Mouse (Mus musculus) midbrain, embryonic 16.5 days (tissue): ENCODE results near the gene Stard3. TPM values are rescaled to one million over a fixed set of nuclear protein-coding genes. Genes with fewer than 3 reads are reported as not detected.
A peak's percentile ranks its signal among the peaks of the same experiment; 100 is the strongest.

Experiments used
- ATAC-seq: fragments of 200-750 bp; cut with Nextera tagmentation; 2 replicates; pipeline ENCODE4 v1.8.0; 2017; ENCODE audit warnings: moderate TSS enrichment
- H3K27ac ChIP-seq: fragments of 300-500 bp; sonication (generic); 2 replicates; pipeline ENCODE4 v1.5.1; 2014; ENCODE audit warnings: mild to moderate bottlenecking, low read length, mixed read lengths
- H3K27me3 ChIP-seq: fragments of 300-500 bp; sonication (generic); 2 replicates; pipeline ENCODE4 v1.6.1; 2014; ENCODE audit warnings: low read depth, low read length, mixed read lengths; ENCODE audit not compliant: control insufficient read depth, insufficient read depth
- H3K36me3 ChIP-seq: fragments of 300-500 bp; sonication (generic); 2 replicates; pipeline ENCODE4 v1.6.1; 2014; ENCODE audit warnings: mild to moderate bottlenecking, low read length, moderate library complexity, mixed read lengths; ENCODE audit not compliant: control insufficient read depth, insufficient read depth
- H3K4me1 ChIP-seq: fragments of 300-500 bp; sonication (generic); 2 replicates; pipeline ENCODE4 v1.6.1; 2014; ENCODE audit warnings: mild to moderate bottlenecking, low read length, mixed read lengths; ENCODE audit not compliant: control insufficient read depth, insufficient read depth
- H3K4me2 ChIP-seq: fragments of 300-500 bp; sonication (generic); 2 replicates; pipeline ENCODE4 v1.6.1; 2014; ENCODE audit warnings: mild to moderate bottlenecking, low read length, mixed read lengths
- H3K4me3 ChIP-seq: fragments of 300-500 bp; sonication (generic); 2 replicates; pipeline ENCODE4 v1.5.1; 2014; ENCODE audit warnings: low read depth, mild to moderate bottlenecking, low read length, moderate library complexity, mixed read lengths
- H3K9ac ChIP-seq: fragments of 300-500 bp; sonication (generic); 2 replicates; pipeline ENCODE4 v1.6.1; 2014; ENCODE audit warnings: low read depth, low read length, mixed read lengths
- H3K9me3 ChIP-seq: fragments of 300-500 bp; sonication (generic); replicated peaks from 2 replicates; pipeline ENCODE4 v1.6.1; 2014; ENCODE audit warnings: mild to moderate bottlenecking, low read length, mixed read lengths; ENCODE audit not compliant: control insufficient read depth, poor library complexity, severe bottlenecking
- WGBS: fragments of 180-500 bp; shearing (Covaris S2); extraction: QIAGEN DNeasy Blood & Tissue Kit; methylation state at CpG from one replicate; pipeline ENCODE4 v1.1.7; 2014; 5-methylcytosine and 5-hydroxymethylcytosine counted together
- polyA plus RNA-seq: library from polyadenylated mRNA; unstranded; fragments of >200 nt; fragmentation: Nextera tagmentation; extraction: Ambion mirVana; gene quantifications from 2 replicates; pipeline ENCODE4 v1.2.1, GENCODE M21; 2015

Stard3 gene
- polyA plus RNA-seq, 1 experiment from 2014 or later: 32.9 TPM

DNA sequence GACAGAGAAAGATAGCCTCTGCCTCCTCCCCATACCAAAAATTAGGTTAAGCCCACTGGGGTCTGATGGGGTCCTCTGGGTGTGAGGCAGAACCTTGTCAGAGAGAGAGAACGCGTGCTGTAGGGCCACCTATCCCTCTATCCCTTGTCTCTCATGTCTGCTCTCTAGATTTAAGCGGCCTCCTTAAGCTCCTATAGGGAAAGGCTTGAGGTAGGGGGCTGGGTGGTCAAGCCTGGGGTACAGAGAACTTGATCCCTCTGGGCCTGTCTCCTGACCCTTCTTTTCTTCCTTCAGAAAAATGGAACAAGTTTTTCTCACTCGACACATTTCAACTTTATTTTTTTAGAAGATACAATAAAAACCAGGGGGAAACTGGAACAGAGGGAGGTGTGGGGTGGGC, 25.3 kb upstream of the Stard3 start:
- peaks cover 78% of the 10 kb centered on the region for H3K27me3 ChIP-seq
- WGBS: 75% methylated on average over 4 of the region's 4 CpGs
- H3K4me2 ChIP-seq: no peak overlapping the region
- H3K27ac ChIP-seq: no peak overlapping the region
- no peaks in the 10 kb centered on the region for H3K36me3 ChIP-seq
- no peak for ATAC-seq
- peaks cover 19% of the 10 kb centered on the region for H3K4me1 ChIP-seq
- no peak overlapping the region for H3K9ac ChIP-seq
- no peaks in the 10 kb centered on the region for H3K9me3 ChIP-seq
- no peak overlapping the region for H3K4me3 ChIP-seq

DNA sequence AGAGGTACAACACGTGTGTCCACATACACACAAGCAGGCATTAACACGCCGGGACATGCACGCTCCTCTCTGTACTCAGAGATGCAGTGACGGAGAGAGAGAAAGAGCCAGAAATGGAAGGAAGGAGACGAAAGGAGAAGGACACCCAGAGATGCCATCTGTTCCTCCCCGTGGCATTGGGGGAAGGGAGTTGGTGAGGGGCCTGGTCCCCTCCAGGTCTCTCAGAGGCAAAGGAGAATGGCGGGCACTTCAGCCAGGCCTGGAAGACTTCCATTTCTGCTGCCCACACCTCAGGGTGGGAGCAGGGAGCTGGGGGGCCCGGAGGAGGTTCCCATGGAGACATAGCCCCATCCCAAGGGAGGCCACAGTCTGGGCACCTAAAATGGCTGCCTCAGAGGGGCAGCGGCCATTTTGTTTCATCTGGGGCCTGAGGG, 24.9 kb upstream of the Stard3 start:
- no peaks in the 10 kb centered on the region for H3K36me3 ChIP-seq
- no peak overlapping the region for H3K27ac ChIP-seq
- H3K4me3 ChIP-seq: no peak overlapping the region
- no peak overlapping the region for H3K4me2 ChIP-seq
- H3K4me1 ChIP-seq: peaks cover 15% of the 10 kb centered on the region
- H3K9me3 ChIP-seq: no peaks in the 10 kb centered on the region
- no peak overlapping the region for H3K9ac ChIP-seq
- 66% methylated on average over 10 of the region's 10 CpGs for WGBS
- peaks cover 78% of the 10 kb centered on the region for H3K27me3 ChIP-seq
- no peak for ATAC-seq

DNA sequence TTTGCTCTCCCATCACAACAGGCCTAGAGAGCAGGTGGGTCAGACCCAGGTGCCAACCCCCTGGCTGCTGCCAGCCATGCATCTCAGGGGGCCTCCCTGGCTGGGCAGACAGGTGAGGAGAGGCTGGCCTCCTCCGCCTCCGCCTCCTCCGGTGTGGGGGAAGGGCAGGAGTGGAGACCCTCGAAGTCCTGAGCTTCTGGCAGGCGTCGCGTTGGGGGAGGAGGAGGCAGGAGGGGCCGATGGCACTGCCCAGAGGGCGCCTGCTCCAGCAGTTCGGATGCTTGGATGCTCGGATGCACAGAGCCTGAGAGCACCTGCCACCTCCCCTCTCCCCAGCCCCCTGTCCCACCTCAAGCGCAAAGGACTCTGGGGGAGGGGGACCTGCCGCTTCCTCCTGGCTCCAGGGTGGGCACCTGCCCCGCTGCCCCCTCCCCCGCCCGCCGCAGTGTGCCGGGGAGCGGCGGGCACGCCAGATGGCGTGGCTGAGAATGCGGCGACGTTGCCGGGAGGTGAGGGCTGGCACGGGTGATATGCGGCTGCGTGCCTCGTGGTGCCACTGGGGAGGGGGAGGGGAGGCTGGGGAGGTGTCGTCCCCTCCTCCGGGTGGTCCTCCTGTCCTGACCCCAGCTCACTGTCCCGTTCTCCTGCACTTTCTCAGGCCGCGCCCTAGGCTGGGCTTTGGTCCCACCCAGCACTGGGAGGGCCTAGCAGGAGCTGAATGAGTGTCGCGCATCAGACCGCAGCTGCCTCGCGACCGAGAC, 24.0 kb upstream of the Stard3 start:
- peak overlapping the region; percentile 76 for H3K4me2 ChIP-seq
- no peaks in the 10 kb centered on the region for H3K36me3 ChIP-seq

GRCm38 (mm10) chr11:98335250-98335649, 22.9 kb upstream of the Stard3 start:
- no peak overlapping the region for H3K4me2 ChIP-seq

More for the DNA sequence above, 24.0 kb upstream of the Stard3 start:
- Histone ChIP-seq H3K27me3 (peaks cover 82% of the 10 kb centered on the region), H3K9me3 (no peaks in the 10 kb centered on the region), H3K4me3 (peak overlapping the region; percentile 38), H3K4me1 (peaks cover 9% of the 10 kb centered on the region), H3K27ac (no peak overlapping the region; the same call in 1 of the 2 replicates), H3K9ac (peak overlapping the region; percentile 61)
- ATAC-seq: peak; percentile 21; the same call in 1 of the 2 replicates
- WGBS: 3% methylated on average over 28 of the region's 41 CpGs

DNA sequence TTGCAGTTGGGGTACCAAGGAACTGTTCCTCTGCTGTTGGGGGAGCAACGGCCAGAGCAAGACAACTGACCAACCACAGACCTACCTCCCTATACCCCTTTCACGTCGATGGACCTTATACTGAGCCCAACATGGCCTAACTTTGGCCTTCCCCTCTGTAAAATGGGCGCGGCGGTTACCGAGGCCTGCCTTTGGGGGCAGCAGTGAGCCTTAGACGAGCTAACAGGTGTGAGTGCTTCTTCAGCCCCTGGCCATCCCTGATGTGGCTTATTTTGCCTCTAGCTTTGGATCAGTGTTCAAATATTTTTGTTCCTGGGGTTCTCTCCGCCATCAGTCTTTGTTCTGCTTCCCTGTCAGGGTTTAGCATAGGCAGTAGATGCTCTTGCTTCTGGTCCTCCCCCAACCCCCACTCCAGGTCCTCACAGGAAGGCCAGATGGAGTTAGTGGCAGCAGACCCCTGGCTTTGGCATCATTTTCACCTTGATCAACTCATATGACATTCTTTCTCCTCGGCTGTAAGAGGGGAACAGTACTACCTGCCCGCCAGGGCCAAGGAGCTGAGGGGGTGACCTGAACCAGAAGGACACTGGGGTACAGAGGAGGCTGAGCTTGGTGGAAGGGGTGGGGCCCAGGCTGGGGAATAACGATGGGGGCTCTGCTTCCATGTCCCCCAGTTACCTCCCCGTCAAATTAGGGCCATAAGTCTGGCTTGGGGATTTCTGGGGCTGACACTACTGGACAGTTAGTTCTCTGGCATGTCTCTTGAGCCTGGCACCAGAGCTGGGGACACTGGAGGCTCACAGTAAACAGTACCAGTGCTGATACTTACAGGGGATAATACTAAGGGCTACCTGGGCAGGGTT, 21.7 kb upstream of the Stard3 start:
- H3K4me1 ChIP-seq: peaks cover 14% of the 10 kb centered on the region
- no peak overlapping the region for H3K4me3 ChIP-seq
- WGBS: 22% methylated on average over 13 of the region's 13 CpGs
- no peak for ATAC-seq
- H3K9me3 ChIP-seq: no peaks in the 10 kb centered on the region
- peaks cover 79% of the 10 kb centered on the region for H3K27me3 ChIP-seq
- no peak overlapping the region for H3K4me2 ChIP-seq
- no peak overlapping the region for H3K9ac ChIP-seq
- no peak overlapping the region for H3K27ac ChIP-seq
- H3K36me3 ChIP-seq: no peaks in the 10 kb centered on the region

More at GRCm38 (mm10) chr11:98335250-98335649, 22.9 kb upstream of the Stard3 start:
- Histone ChIP-seq H3K4me1 (peaks cover 14% of the 10 kb centered on the region), H3K4me3 (no peak overlapping the region), H3K27me3 (peaks cover 85% of the 10 kb centered on the region), H3K9ac (no peak overlapping the region), H3K27ac (no peak overlapping the region), H3K9me3 (no peaks in the 10 kb centered on the region), H3K36me3 (no peaks in the 10 kb centered on the region)
- ATAC-seq: no peak
- WGBS: 9% methylated on average over 9 of the region's 9 CpGs

DNA sequence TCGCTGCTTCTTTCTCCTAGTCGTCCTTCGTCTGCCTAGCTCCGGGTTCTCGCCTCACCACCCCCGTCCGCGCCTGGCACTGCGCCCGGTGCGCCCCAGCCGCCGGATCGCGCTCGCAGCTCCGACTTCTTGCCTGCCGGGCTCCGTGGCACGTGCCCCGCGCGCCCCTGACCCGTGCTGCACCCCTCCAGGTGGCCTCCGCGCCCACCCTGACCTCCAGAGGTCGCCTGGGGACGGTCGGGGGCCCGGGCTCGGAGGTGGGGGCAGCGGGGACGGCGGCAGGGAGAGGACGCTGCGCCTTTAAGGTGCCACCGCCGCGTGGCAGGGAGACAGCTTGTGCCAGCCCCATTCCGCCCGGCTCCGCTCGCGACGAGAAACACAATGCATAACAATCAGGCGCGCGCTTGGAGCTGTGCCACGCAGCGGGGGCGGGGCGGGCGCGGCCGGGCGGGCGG, 19.6 kb upstream of the Stard3 start:
- Histone ChIP-seq H3K27ac (peak overlapping the region; percentile 81), H3K4me2 (peak overlapping the region; percentile 98), H3K9ac (peak overlapping the region; percentile 66), H3K9me3 (no peaks in the 10 kb centered on the region), H3K27me3 (peaks cover 69% of the 10 kb centered on the region), H3K36me3 (no peaks in the 10 kb centered on the region), H3K4me3 (peak overlapping the region; percentile 62), H3K4me1 (peaks cover 14% of the 10 kb centered on the region)
- ATAC-seq: no peak
- under 1% methylated on average over 46 of the region's 57 CpGs for WGBS

DNA sequence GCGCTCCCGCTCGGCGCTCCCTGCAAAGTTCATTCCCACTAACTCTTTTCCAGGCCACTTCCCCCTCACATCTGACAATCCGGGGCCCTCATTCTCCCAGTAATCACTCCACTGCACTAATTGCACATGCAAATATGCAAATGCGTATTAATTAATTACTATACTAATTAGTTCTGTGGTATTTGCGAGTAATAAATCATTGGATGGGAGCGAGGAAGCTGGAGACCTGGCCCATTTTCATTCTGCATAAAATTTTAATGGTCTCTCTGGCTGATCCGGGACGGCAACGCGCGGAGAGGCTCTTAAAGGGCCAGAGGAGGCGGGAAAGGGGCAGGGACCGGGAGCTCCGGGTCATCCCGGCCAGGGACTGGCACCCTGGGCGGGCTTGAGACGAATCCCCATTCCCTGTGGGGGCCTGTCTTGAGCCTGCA, 19.1 kb upstream of the Stard3 start:
- 0% methylated on average over 19 of the region's 19 CpGs for WGBS
- no peak for ATAC-seq
- peak overlapping the region; percentile 66 for H3K9ac ChIP-seq
- H3K36me3 ChIP-seq: no peaks in the 10 kb centered on the region
- H3K4me2 ChIP-seq: peak overlapping the region; percentile 98
- H3K4me1 ChIP-seq: peaks cover 12% of the 10 kb centered on the region
- peak overlapping the region; percentile 81 for H3K27ac ChIP-seq
- H3K9me3 ChIP-seq: no peaks in the 10 kb centered on the region
- H3K27me3 ChIP-seq: peaks cover 64% of the 10 kb centered on the region
- peak overlapping the region; percentile 62 for H3K4me3 ChIP-seq

- H3K27me3 ChIP-seq: peaks cover 60% of the 10 kb centered on the region
- H3K27ac ChIP-seq: peak overlapping the region; percentile 81
- H3K9me3 ChIP-seq: no peaks in the 10 kb centered on the region
- no peaks in the 10 kb centered on the region for H3K36me3 ChIP-seq
- no peak for ATAC-seq
- H3K9ac ChIP-seq: peak overlapping the region; percentile 66; the same call in 1 of the 2 replicates
- peaks cover 5% of the 10 kb centered on the region for H3K4me1 ChIP-seq
- peak overlapping the region; percentile 98 for H3K4me2 ChIP-seq
- 8% methylated on average over 11 of the region's 11 CpGs for WGBS
- peak overlapping the region; percentile 62 for H3K4me3 ChIP-seq
These were observed 18.4 kb upstream of the Stard3 start for GRCm38 (mm10) chr11:98339679-98340287.
